Comparison of ENCODE assay signal across 9 mouse cellular contexts in the genomic region with DNA sequence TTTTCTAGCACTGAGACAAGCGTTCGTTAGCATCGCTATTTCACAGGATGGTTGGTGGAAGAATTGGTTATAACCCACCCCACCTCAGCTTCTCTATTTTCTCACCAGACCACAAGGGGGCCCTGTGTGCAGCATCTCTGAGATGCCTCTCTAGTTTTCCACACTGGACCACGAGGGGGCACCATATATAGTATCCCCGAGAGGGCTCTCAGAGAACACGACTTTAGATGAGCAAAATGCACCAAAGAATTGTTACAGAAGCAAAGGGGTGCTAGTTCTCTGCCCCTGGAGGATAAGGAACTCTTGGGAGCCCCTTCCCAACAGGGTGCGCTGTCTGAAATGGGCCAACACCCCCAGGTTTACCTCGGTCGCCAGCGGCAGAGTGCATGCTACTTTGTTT. TPM values are rescaled to one million over a fixed set of nuclear protein-coding genes. Genes with fewer than 3 reads are reported as not detected.
DNase-seq lines count a peak whose midpoint lies in the region; ATAC-seq lines count a peak whose summit lies in the region.
"Had no signal": no experiment of that assay in that cellular context is flagged by ENCODE, and none has a peak within 500 bp of the region (broad histone marks: within the 10 kb centered on the region; RNA-seq: fewer than 3 reads in every experiment).

No protein-coding gene starts in this region.

- no peak overlapping the region for H3K4me3 ChIP-seq in midbrain, embryonic 14.5 days (replicated peaks; ENCODE audit: low read depth, low read length)
- H3K4me3 ChIP-seq in midbrain, embryonic 15.5 days, result no peak overlapping the region

- no peaks in the 10 kb centered on the region for H3K9me3 ChIP-seq in midbrain, embryonic 14.5 days (ENCODE audit: control insufficient read depth, low read length)
- no peaks in the 10 kb centered on the region for H3K9me3 ChIP-seq in midbrain, embryonic 15.5 days

- no peak overlapping the region for H3K27ac ChIP-seq in midbrain, embryonic 14.5 days (replicated peaks; ENCODE audit: low read depth, low read length)
- no peak overlapping the region for H3K27ac ChIP-seq in midbrain, embryonic 15.5 days

- WGBS in midbrain, embryonic 14.5 days, result 62% methylated on average over 10 of the region's 10 CpGs
- WGBS in midbrain, embryonic 15.5 days, result 65% methylated on average over 10 of the region's 10 CpGs

- DNase-seq in midbrain, embryonic 14.5 days, result peak; percentile 76
- DNase-seq in c-Kit-positive CD71-negative TER-119-negative erythroid progenitor cells, embryonic 14.5 days (ENCODE audit: low read depth), result peak; percentile 76
- DNase-seq in frontal cortex, postnatal 14 days (ENCODE audit: low spot score in 2 of 2), result peak; percentile 53 to 74
- DNase-seq in kidney, postnatal 25 days, result peak; percentile 84 to 94
- DNase-seq in lung, adult 18-20 months, result peak; percentile 82 to 88
- DNase-seq in right cerebral cortex, postnatal 10 days (ENCODE audit: low spot score in 2 of 2), result peak; percentile 71 to 84
- DNase-seq in urinary bladder, postnatal 14 days (ENCODE audit: low spot score), result peak; percentile 89

- no peak overlapping the region for H3K4me2 ChIP-seq in midbrain, embryonic 14.5 days (ENCODE audit: low read length)
- H3K4me2 ChIP-seq in midbrain, embryonic 15.5 days, result no peak overlapping the region

- no peak for ATAC-seq in midbrain, embryonic 14.5 days (ENCODE audit: low FRiP score, low TSS enrichment)
- ATAC-seq in midbrain, embryonic 15.5 days (replicated peaks), result no peak

- no peaks in the 10 kb centered on the region for H3K4me1 ChIP-seq in midbrain, embryonic 14.5 days (ENCODE audit: control insufficient read depth, insufficient read depth, low read length)
- no peaks in the 10 kb centered on the region for H3K4me1 ChIP-seq in midbrain, embryonic 15.5 days

- no peaks in the 10 kb centered on the region for H3K36me3 ChIP-seq in midbrain, embryonic 14.5 days (ENCODE audit: control insufficient read depth, insufficient read depth, low read length)
- H3K36me3 ChIP-seq in midbrain, embryonic 15.5 days (replicated peaks), result no peaks in the 10 kb centered on the region

- H3K9ac ChIP-seq in midbrain, embryonic 14.5 days (replicated peaks; ENCODE audit: low read length), result no peak overlapping the region
- no peak overlapping the region for H3K9ac ChIP-seq in midbrain, embryonic 15.5 days

- no peaks in the 10 kb centered on the region for H3K27me3 ChIP-seq in midbrain, embryonic 14.5 days (ENCODE audit: control insufficient read depth, insufficient read depth, low read length)
- no peaks in the 10 kb centered on the region for H3K27me3 ChIP-seq in midbrain, embryonic 15.5 days (replicated peaks)

RNA-seq across cellular contexts. Expression of gene Gm17364, which starts 28.9 kb away (rescaled TPM):
- polyA plus RNA-seq in midbrain, embryonic 14.5 days (2014; fragmentation: Nextera tagmentation; extraction: Ambion mirVana), result not detected in 2 replicates
- not detected in 2 replicates for polyA plus RNA-seq in midbrain, embryonic 15.5 days (2015; fragmentation: Nextera tagmentation; extraction: Ambion mirVana)
- polyA plus RNA-seq: heart, embryonic 16.5 days had no signal

RNA-seq across cellular contexts. Expression of gene Smim13, which starts 53.1 kb away (rescaled TPM):
- 22.7 and 23.2 TPM in 2 replicates for polyA plus RNA-seq in midbrain, embryonic 14.5 days (2014; fragmentation: Nextera tagmentation; extraction: Ambion mirVana)
- 24.9 and 25.3 TPM in 2 replicates for polyA plus RNA-seq in midbrain, embryonic 15.5 days (2015; fragmentation: Nextera tagmentation; extraction: Ambion mirVana)
